Mouse (Mus musculus) stomach, postnatal 0 days (tissue): ENCODE measurements around the gene Usp36.

Experiments used
- CTCF ChIP-seq: IDR thresholded peaks from 2 replicates; pipeline ENCODE4 v1.5.1; 2016; ENCODE audit warnings: antibody characterized with exemption, low read depth, mild to moderate bottlenecking, moderate library complexity
- EP300 ChIP-seq: optimal IDR thresholded peaks from 2 replicates; pipeline ENCODE3; 2016; ENCODE audit warnings: antibody characterized with exemption

- no peak for TF ChIP-seq CTCF
- no peak for TF ChIP-seq EP300
These were observed 64.8 kb downstream of the Usp36 start for GRCm38 (mm10) chr11:118225056-118225836.
